Mouse (Mus musculus): ENCODE data around the gene Arsb. TPM values are rescaled to one million over a fixed set of nuclear protein-coding genes. Genes with fewer than 3 reads are reported as not detected.

The Arsb gene
- polyA plus RNA-seq, 1 experiment from 2014 or later = 23.3 TPM

DNA sequence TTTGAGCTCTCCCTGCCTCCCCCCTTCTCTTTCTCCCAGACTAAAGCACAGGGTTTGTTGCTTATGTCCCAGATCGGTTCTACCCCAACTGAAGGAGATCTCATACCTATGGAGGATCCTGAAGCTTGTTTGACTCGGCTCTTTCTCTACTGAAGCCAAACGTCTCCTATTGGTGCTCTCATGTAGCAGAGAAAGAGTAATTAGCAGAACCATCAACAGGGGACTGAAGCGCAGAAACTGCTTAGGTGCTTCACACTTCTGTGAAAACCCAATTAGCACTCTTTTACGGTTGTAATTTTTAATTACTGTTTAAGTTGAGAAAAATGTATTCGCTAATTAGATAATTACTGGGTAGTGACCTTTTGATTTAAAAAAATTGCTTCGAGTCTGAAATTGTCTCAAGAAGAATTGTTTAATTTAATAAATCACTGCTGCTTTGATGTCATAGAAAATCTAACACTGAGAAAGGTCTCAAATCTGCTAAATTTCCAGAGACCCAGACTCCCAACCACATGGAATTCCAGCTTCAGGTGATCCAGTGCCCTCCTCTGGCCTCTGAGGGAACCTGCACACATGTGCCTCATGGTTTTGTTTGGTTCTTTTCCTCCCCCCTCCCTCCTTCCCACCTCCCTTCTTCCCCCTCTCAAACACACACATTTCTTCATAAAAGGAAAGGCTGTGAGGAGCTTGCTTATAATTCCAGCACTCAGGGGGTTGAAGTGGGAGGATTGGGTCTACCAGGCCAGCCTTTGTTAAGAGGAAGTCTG lies 54.5 kb downstream of the Arsb start:
- no peak for ATAC-seq (ENCODE audit: low read depth)
- WGBS = 81% methylated on average over 7 of the region's 7 CpGs
- H3K4me1 ChIP-seq (ENCODE audit: control insufficient read depth, insufficient read depth, low read length) = no peaks in the 10 kb centered on the region

DNA sequence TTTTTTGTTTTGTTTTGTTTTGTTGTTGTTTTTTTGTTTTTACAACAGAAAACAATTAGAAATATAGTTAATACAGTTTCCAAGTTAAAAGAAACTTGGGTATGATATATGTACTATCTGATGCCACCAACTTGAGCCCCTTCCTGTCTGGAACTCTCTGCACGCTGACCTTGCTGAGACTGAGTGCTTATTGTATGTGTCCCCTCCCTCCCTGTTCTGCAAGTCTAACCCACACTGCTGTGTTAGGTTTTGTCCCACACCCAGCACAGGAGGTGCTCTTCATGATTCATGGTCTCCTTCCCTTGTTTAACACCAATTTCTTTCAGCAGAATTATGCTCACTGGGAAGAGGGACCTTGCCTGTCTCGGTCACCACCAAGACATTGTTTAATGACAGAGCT lies 56.3 kb downstream of the Arsb start:
- Histone ChIP-seq H3K9ac (ENCODE audit: low read depth, low read length) (no peak overlapping the region), H3K9me3 (ENCODE audit: control insufficient read depth, low read length) (0 out of 2 replicates have a peak, but pooled peaks cover 2% of the 10 kb centered on the region), H3K4me1 (ENCODE audit: control insufficient read depth, insufficient read depth, low read length) (no peaks in the 10 kb centered on the region), H3K4me3 (ENCODE audit: low read depth, low read length) (no peak overlapping the region), H3K27ac (replicated peaks; ENCODE audit: low read depth, low read length) (no peak overlapping the region), H3K4me2 (ENCODE audit: low read depth, low read length) (no peak overlapping the region), H3K27me3 (replicated peaks; ENCODE audit: control insufficient read depth, insufficient read depth, low read length) (no peaks in the 10 kb centered on the region), H3K36me3 (ENCODE audit: control insufficient read depth, insufficient read depth, low read length) (no peaks in the 10 kb centered on the region)
- WGBS = 80% methylated on average over 2 of the region's 2 CpGs
- no peak for ATAC-seq (ENCODE audit: low read depth)
- no peak for DNase-seq (ENCODE audit: low spot score)

More for the DNA sequence above, 54.5 kb downstream of the Arsb start:
- no peaks in the 10 kb centered on the region for H3K9me3 ChIP-seq (ENCODE audit: control insufficient read depth, low read length)
- H3K36me3 ChIP-seq (ENCODE audit: control insufficient read depth, insufficient read depth, low read length) = no peaks in the 10 kb centered on the region
- H3K4me2 ChIP-seq (ENCODE audit: low read depth, low read length) = no peak overlapping the region
- no peak for DNase-seq (ENCODE audit: low spot score)
- no peak overlapping the region for H3K9ac ChIP-seq (ENCODE audit: low read depth, low read length)
- no peak overlapping the region for H3K4me3 ChIP-seq (ENCODE audit: low read depth, low read length)
- no peak overlapping the region for H3K27ac ChIP-seq (replicated peaks; ENCODE audit: low read depth, low read length)
- H3K27me3 ChIP-seq (replicated peaks; ENCODE audit: control insufficient read depth, insufficient read depth, low read length) = no peaks in the 10 kb centered on the region

DNA sequence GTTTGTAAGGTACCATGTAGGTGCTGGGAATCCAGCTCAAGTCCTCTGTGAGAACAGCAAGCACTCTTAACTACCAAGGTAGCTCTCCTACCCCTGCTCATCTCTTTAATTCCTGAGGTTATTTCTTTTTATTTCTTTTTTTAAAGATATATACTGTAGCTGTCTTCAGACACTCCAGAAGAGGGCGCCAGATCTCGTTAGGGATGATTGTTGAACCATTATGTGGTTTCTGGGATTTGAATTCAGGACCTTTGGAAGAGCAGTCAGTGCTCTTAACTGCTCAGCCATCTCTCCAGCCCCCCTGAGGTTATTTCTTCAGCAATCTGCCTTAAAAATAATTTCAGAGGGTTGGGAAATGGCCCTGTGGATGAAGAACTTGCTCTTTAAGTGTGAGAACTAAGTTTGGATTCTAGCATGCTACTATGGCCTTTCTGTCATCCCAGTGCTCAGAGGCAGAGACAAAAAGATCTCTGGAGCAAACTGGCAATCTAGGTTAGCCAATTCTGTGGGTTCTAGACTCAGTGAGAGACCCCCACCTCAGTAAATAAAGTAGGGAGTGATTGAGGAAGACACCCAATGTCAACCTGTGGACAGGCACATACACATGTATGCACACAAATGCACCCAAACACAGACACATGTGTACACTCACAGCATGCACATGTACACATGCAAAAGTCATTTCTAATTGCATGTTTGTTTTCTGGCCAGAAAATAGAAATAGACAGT lies 58.3 kb downstream of the Arsb start:
- Histone ChIP-seq H3K27ac (replicated peaks; ENCODE audit: low read depth, low read length) (no peak overlapping the region; the same call in 1 of the 2 replicates), H3K9me3 (ENCODE audit: control insufficient read depth, low read length) (peaks cover 14% of the 10 kb centered on the region; the same call in 1 of the 2 replicates), H3K36me3 (ENCODE audit: control insufficient read depth, insufficient read depth, low read length) (no peaks in the 10 kb centered on the region), H3K9ac (ENCODE audit: low read depth, low read length) (no peak overlapping the region), H3K4me1 (ENCODE audit: control insufficient read depth, insufficient read depth, low read length) (no peaks in the 10 kb centered on the region), H3K4me3 (ENCODE audit: low read depth, low read length) (no peak overlapping the region), H3K4me2 (ENCODE audit: low read depth, low read length) (no peak overlapping the region), H3K27me3 (replicated peaks; ENCODE audit: control insufficient read depth, insufficient read depth, low read length) (no peaks in the 10 kb centered on the region)
- ATAC-seq (ENCODE audit: low read depth) (no peak), DNase-seq (ENCODE audit: low spot score) (no peak)
- 71% methylated on average over 2 of the region's 2 CpGs for WGBS

DNA sequence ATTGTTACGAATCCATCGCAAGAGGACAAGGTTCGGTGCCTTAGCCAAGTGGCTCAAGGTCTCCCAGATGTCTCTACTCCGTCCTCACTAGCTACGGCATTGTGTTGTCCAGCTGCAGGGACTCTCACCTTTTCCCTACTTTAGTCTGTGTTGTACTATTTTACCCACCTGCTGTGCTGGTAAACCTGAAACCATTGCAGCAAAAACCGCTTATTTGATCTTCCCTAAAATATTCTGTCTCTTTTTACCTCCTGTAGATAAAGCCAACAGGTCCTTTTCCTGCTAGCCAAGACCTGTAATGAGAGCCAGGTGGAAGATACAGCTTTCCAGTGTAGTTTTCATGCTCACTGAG lies 58.8 kb downstream of the Arsb start:
- no peaks in the 10 kb centered on the region for H3K4me1 ChIP-seq (ENCODE audit: control insufficient read depth, insufficient read depth, low read length)
- DNase-seq (ENCODE audit: low spot score) = no peak
- no peaks in the 10 kb centered on the region for H3K36me3 ChIP-seq (ENCODE audit: control insufficient read depth, insufficient read depth, low read length)
- peaks cover 14% of the 10 kb centered on the region; the same call in 1 of the 2 replicates for H3K9me3 ChIP-seq (ENCODE audit: control insufficient read depth, low read length)
- H3K27me3 ChIP-seq (replicated peaks; ENCODE audit: control insufficient read depth, insufficient read depth, low read length) = no peaks in the 10 kb centered on the region
- no peak for ATAC-seq (ENCODE audit: low read depth)
- H3K4me3 ChIP-seq (ENCODE audit: low read depth, low read length) = no peak overlapping the region
- no peak overlapping the region for H3K9ac ChIP-seq (ENCODE audit: low read depth, low read length)
- peak overlapping the region; percentile 17; the same call in 1 of the 2 replicates for H3K27ac ChIP-seq (replicated peaks; ENCODE audit: low read depth, low read length)
- WGBS = 69% methylated on average over 6 of the region's 6 CpGs
- no peak overlapping the region for H3K4me2 ChIP-seq (ENCODE audit: low read depth, low read length)

DNA sequence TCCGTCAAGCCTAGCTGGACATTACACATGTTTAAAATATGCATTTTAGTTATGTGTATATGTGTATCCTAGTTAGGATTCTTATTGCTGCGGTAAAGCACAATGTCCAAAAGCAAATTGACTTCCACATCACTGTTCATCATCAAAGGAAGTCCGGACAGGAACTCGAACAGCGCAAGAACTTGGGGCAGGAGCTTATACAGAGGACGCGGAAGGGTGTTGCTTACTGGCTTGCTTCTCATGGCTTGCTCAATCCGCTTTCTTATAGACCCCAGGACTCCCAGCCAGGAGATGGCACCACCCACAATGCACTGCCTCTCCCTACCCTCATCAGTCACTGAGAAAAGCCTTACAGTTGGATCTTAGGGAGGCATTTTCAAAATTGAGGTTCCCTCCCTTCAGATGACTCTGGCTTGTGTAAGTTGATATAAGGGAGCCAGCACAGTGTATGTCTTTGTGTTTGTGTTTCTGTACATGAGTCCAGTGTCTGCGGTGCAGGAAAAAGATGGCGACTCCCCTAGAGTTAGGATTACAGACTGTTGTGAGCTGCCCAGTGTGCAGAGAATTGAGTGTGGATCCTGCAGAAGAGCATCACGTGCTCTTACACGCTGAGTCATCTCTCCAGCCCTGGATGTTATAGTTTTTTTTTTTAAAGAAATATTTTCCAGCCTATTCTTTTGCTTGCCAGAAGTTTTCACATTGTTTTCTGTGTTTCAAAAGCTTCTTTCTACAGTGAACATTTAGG lies 66.2 kb downstream of the Arsb start:
- Histone ChIP-seq H3K9ac (ENCODE audit: low read depth, low read length) (no peak overlapping the region), H3K4me1 (ENCODE audit: control insufficient read depth, insufficient read depth, low read length) (peaks cover 41% of the 10 kb centered on the region), H3K27me3 (replicated peaks; ENCODE audit: control insufficient read depth, insufficient read depth, low read length) (no peaks in the 10 kb centered on the region), H3K9me3 (ENCODE audit: control insufficient read depth, low read length) (peaks cover 12% of the 10 kb centered on the region; the same call in 1 of the 2 replicates), H3K36me3 (ENCODE audit: control insufficient read depth, insufficient read depth, low read length) (no peaks in the 10 kb centered on the region), H3K27ac (replicated peaks; ENCODE audit: low read depth, low read length) (peak overlapping the region; percentile 92), H3K4me3 (ENCODE audit: low read depth, low read length) (no peak overlapping the region), H3K4me2 (ENCODE audit: low read depth, low read length) (no peak overlapping the region)
- no peak for ATAC-seq (ENCODE audit: low read depth)
- DNase-seq (ENCODE audit: low spot score) = no peak
- WGBS = 62% methylated on average over 12 of the region's 12 CpGs

DNA sequence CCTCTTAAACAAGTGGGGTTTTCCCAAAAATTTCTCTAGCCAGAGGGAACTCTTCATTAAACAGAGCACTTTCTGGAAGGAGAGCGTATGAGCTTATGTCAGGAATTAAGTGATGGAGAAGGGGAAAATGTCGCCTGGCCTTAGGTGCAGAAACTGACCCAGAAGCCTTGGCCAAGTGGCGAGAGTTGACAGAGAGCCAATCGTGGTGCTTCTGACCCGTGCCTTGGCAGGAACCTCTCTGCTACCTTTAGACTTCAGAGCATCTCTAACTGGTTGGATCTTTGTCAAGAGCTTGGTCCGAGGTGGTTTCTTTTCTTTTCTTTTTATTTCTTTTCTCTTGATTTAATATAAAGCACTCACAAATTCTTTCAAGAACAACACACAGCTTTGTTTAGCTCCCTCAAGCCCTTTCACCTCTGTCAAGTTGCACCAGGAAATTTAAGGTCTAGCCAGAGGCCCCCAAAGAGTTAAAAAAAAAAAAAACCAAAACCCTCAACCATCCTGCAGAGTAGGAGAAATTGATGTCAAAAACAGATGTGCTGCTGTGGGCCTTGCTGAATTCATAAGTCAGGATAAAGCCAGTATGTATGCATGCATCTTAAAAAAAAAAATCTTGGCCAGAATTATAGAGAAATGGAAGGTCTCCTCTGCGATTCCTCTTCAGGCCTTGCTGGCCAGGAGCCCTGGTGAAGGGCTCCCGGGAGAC lies 67.2 kb downstream of the Arsb start:
- Histone ChIP-seq H3K9me3 (ENCODE audit: control insufficient read depth, low read length) (peaks cover 6% of the 10 kb centered on the region; the same call in 1 of the 2 replicates), H3K4me3 (ENCODE audit: low read depth, low read length) (no peak overlapping the region), H3K4me2 (ENCODE audit: low read depth, low read length) (peak overlapping the region; percentile 36; the same call in 1 of the 2 replicates), H3K27me3 (replicated peaks; ENCODE audit: control insufficient read depth, insufficient read depth, low read length) (no peaks in the 10 kb centered on the region), H3K27ac (replicated peaks; ENCODE audit: low read depth, low read length) (peak overlapping the region; percentile 92), H3K36me3 (ENCODE audit: control insufficient read depth, insufficient read depth, low read length) (no peaks in the 10 kb centered on the region), H3K9ac (ENCODE audit: low read depth, low read length) (no peak overlapping the region), H3K4me1 (ENCODE audit: control insufficient read depth, insufficient read depth, low read length) (peaks cover 41% of the 10 kb centered on the region)
- no peak for ATAC-seq (ENCODE audit: low read depth)
- no peak for DNase-seq (ENCODE audit: low spot score)
- 29% methylated on average over 8 of the region's 8 CpGs for WGBS

DNA sequence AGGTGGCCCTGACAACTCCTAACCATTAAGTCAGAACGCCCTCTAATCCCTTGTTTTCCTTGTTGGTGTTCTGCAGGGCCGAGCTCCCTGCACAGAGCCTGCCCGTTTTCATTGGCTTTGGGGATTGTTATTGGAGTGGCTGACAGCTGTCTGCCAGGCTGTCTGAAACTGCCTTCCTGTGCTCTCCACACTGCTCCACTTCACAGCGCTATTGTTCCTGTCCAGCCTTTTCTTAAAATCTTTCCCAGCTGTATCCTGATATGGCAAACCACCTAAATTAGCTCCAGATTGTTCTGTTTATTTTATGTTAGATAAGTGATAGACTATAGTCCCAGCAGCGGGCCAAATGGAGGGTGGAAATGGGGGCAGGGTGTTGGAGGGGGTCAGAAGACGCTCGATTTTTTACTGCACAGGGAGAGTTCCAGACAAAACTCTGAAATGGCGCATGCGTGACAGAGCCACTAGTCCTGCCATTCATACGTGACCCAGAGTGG lies 67.8 kb downstream of the Arsb start:
- peaks cover 41% of the 10 kb centered on the region for H3K4me1 ChIP-seq (ENCODE audit: control insufficient read depth, insufficient read depth, low read length)
- H3K4me3 ChIP-seq (ENCODE audit: low read depth, low read length) = no peak overlapping the region
- peak overlapping the region; percentile 36 for H3K4me2 ChIP-seq (ENCODE audit: low read depth, low read length)
- H3K9me3 ChIP-seq (ENCODE audit: control insufficient read depth, low read length) = peaks cover under 1% of the 10 kb centered on the region; the same call in 1 of the 2 replicates
- H3K27me3 ChIP-seq (replicated peaks; ENCODE audit: control insufficient read depth, insufficient read depth, low read length) = no peaks in the 10 kb centered on the region
- DNase-seq (ENCODE audit: low spot score) = peak; percentile 95
- ATAC-seq (ENCODE audit: low read depth) = peak; percentile 96
- no peak overlapping the region for H3K9ac ChIP-seq (ENCODE audit: low read depth, low read length)
- H3K27ac ChIP-seq (replicated peaks; ENCODE audit: low read depth, low read length) = peak overlapping the region; percentile 92
- no peaks in the 10 kb centered on the region for H3K36me3 ChIP-seq (ENCODE audit: control insufficient read depth, insufficient read depth, low read length)
- WGBS = 8% methylated on average over 10 of the region's 10 CpGs

DNA sequence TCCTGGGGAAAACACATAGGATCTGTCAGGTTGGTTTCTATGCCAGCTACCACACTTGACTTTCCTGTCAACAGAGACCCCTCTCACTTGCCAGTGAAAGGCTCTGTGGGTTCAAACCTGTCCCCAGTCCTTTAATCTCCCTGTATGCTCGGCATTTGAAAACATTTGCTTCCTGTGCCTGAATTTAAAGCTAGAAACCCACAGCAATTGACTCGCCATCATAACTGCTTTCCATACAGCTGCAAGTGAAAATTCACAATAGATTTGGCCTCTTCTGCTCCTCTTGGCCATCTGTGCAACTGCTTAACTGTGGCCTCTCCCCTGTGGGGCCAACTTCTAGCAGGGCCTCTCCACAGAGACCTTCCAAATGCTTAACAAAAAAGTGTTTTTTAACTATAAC lies 68.3 kb downstream of the Arsb start:
- H3K4me2 ChIP-seq (ENCODE audit: low read depth, low read length) = peak overlapping the region; percentile 36
- WGBS = 11% methylated on average over 2 of the region's 2 CpGs
- H3K36me3 ChIP-seq (ENCODE audit: control insufficient read depth, insufficient read depth, low read length) = no peaks in the 10 kb centered on the region
- peaks cover 41% of the 10 kb centered on the region for H3K4me1 ChIP-seq (ENCODE audit: control insufficient read depth, insufficient read depth, low read length)
- H3K4me3 ChIP-seq (ENCODE audit: low read depth, low read length) = no peak overlapping the region
- H3K9me3 ChIP-seq (ENCODE audit: control insufficient read depth, low read length) = no peaks in the 10 kb centered on the region
- no peak overlapping the region for H3K9ac ChIP-seq (ENCODE audit: low read depth, low read length)
- no peak for ATAC-seq (ENCODE audit: low read depth)
- H3K27me3 ChIP-seq (replicated peaks; ENCODE audit: control insufficient read depth, insufficient read depth, low read length) = no peaks in the 10 kb centered on the region
- DNase-seq (ENCODE audit: low spot score) = no peak
- peak overlapping the region; percentile 92 for H3K27ac ChIP-seq (replicated peaks; ENCODE audit: low read depth, low read length)

Measured in embryonic facial prominence, embryonic 14.5 days (tissue).